Comparison of ENCODE assay signal across 9 mouse cellular contexts in genomic region chr3:51673408-51674086, GRCm38 (mm10). TPM values are rescaled to one million over a fixed set of nuclear protein-coding genes. Genes with fewer than 3 reads are reported as not detected.
DNase-seq lines count a peak whose midpoint lies in the region; ATAC-seq and TF ChIP-seq lines count a peak whose summit lies in the region.
"Had no signal": no experiment of that assay in that cellular context is flagged by ENCODE, and none has a peak within 500 bp of the region (broad histone marks: within the 10 kb centered on the region; RNA-seq: fewer than 3 reads in every experiment).

No protein-coding gene starts in this region.

- WGBS in intestine, embryonic 16.5 days: 59% methylated on average over 21 of the region's 21 CpGs
- WGBS in liver, adult 2 months: 60% methylated on average over 21 of the region's 21 CpGs

- H3K9me3 ChIP-seq in intestine, embryonic 16.5 days (ENCODE audit: control insufficient read depth, low read length): no peaks in the 10 kb centered on the region

- no peaks in the 10 kb centered on the region for H3K79me2 ChIP-seq in liver, adult 2 months (ENCODE audit: control insufficient read depth, insufficient read depth, low read length)

- no peak overlapping the region for H3K9ac ChIP-seq in intestine, embryonic 16.5 days (ENCODE audit: low read depth, low read length)
- no peak overlapping the region for H3K9ac ChIP-seq in liver, adult 2 months (ENCODE audit: low read depth, low read length)

- DNase-seq in urinary bladder, adult 18-20 months (ENCODE audit: low spot score in 2 of 2): peak; percentile 58 to 67
- DNase-seq in urinary bladder, postnatal 10 days (ENCODE audit: low spot score): no peak
- DNase-seq in cerebellum, adult 8-10 months: peak; percentile 42
- peak; percentile 9 for DNase-seq in liver, adult 2 months (ENCODE audit: extremely low read depth, low read depth, low spot score)
- DNase-seq in ovary, postnatal 36 days (ENCODE audit: low spot score): peak; percentile 45

- H3K36me3 ChIP-seq in intestine, embryonic 16.5 days (ENCODE audit: control insufficient read depth, insufficient read depth, low read length): no peaks in the 10 kb centered on the region
- no peaks in the 10 kb centered on the region for H3K36me3 ChIP-seq in liver, adult 2 months (ENCODE audit: control insufficient read depth, insufficient read depth, low read length)

- peak; percentile 60 for ATAC-seq in granulocyte monocyte progenitor cell, adult 5-6 weeks (replicated peaks; ENCODE audit: poor library complexity, severe bottlenecking)
- ATAC-seq in intestine, embryonic 16.5 days: peak; percentile 41
- no peak for ATAC-seq in inflammation-experienced regulatory T-cells, adult 6 months

- H3K4me1 ChIP-seq in intestine, embryonic 16.5 days (ENCODE audit: control insufficient read depth, insufficient read depth, low read length): peaks cover 9% of the 10 kb centered on the region
- H3K4me1 ChIP-seq in liver, adult 2 months (ENCODE audit: control insufficient read depth, insufficient read depth, low read length): no peaks in the 10 kb centered on the region

- TF ChIP-seq CTCF in liver, adult 2 months (IDR thresholded peaks at IDR 0.05; ENCODE audit: low read depth, low read length): peak; percentile 50; the same call in 1 of the 2 replicates

- H3K4me2 ChIP-seq in intestine, embryonic 16.5 days (ENCODE audit: low read depth, low read length): no peak overlapping the region

- no peak overlapping the region for H3K4me3 ChIP-seq in intestine, embryonic 16.5 days (ENCODE audit: low read length)
- H3K4me3 ChIP-seq in liver, adult 2 months (ENCODE audit: insufficient read depth, low read depth, low read length): no peak overlapping the region

- no peaks in the 10 kb centered on the region for H3K27me3 ChIP-seq in intestine, embryonic 16.5 days (replicated peaks; ENCODE audit: control insufficient read depth, insufficient read depth, low read length)
- no peaks in the 10 kb centered on the region for H3K27me3 ChIP-seq in liver, adult 2 months (ENCODE audit: control insufficient read depth, insufficient read depth, low read length)

- H3K27ac ChIP-seq in intestine, embryonic 16.5 days (ENCODE audit: low read length): peak overlapping the region; percentile 71
- H3K27ac ChIP-seq in liver, adult 2 months (replicated peaks; ENCODE audit: insufficient read depth, low read depth, low read length): no peak overlapping the region
- H3K27ac ChIP-seq: macrophage had no signal

- TF ChIP-seq POLR2A in liver, adult 2 months (IDR thresholded peaks at IDR 0.05; ENCODE audit: extremely low read depth, insufficient read depth, low read length): no peak

RNA-seq across cellular contexts. Expression of gene Mgst2, which starts 13.4 kb away (rescaled TPM):
- total RNA-seq in granulocyte monocyte progenitor cell, adult 5-6 weeks (2014; fragmentation: Nextera tagmentation): 119 and 127 TPM in 2 replicates
- total RNA-seq in granulocyte monocyte progenitor cell, adult 5-6 weeks (2017): 38.6 and 72.3 TPM in 2 replicates
- 49.8 and 61.7 TPM in 2 replicates for polyA plus RNA-seq in intestine, embryonic 16.5 days (2015; fragmentation: Nextera tagmentation; extraction: Ambion mirVana)
- not detected in 2 replicates for total RNA-seq in liver, adult 2 months (2014; rRNA removed)
- 0.02 TPM in 1 of 2 replicates, not detected in the other for polyA plus RNA-seq in liver, adult 2 months (2012; rRNA removed)
- polyA plus RNA-seq in inflammation-experienced regulatory T-cells, adult 6 months (2017; shearing (Covaris generic)): 100 to 1,000 TPM in 1 of 3 experiments, 10 to 100 TPM in 2; 13.4 to 184 (median 82.2) TPM

Comparison
In these comparisons a context has a peak if more than half of its experiments do, and no peak if none do; other contexts are left out.
1. RNA of gene Mgst2, which starts 13.4 kb away (polyA plus RNA-seq): 13.4 to 184 TPM in inflammation-experienced regulatory T-cells, adult 6 months and 49.8 to 61.7 TPM in intestine, embryonic 16.5 days; 0.02 TPM in liver, adult 2 months; every median in the first group is over 10 times any median in the second.